Mouse (Mus musculus) 3134 (cell line): Measurements from ENCODE around the gene Hcrt.
"Not testable (repeated sequence)": the region's sequence is repeated elsewhere in the genome, so short reads cannot be mapped to it uniquely, and the experiment has no call there.

ENCODE experiments used
- DNase-seq: peaks from one replicate; pipeline ENCODE4 v3.0.0-alpha.2; 2011; ENCODE audit warnings: low spot score; ENCODE audit not compliant: insufficient read length; ENCODE audit errors: extremely low read depth

Gene Hcrt

DNA sequence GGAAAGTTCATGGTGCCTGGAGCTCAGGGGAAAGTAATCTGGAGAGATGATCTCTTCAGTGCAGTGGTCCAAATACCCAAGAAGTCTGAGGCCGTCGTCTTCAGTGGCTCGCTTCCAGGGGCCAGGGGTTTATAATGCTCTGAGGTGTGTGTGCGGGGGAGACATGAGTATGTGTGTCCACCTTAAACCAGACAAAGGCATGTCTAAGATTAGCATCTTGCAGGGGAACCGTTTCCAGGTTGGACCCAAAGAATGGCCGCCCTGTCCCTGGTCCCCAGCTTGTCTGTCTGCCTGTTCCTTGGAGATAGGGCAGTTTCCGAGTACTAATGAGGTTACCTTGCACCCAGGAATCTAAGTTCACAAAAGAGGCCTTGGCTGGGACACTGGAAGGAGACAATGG is at the start of gene Hcrt:
Gene Hcrt (minus strand): TSS at position 101 of the 400 bp plus-strand sequence.
- no peak for DNase-seq

DNA sequence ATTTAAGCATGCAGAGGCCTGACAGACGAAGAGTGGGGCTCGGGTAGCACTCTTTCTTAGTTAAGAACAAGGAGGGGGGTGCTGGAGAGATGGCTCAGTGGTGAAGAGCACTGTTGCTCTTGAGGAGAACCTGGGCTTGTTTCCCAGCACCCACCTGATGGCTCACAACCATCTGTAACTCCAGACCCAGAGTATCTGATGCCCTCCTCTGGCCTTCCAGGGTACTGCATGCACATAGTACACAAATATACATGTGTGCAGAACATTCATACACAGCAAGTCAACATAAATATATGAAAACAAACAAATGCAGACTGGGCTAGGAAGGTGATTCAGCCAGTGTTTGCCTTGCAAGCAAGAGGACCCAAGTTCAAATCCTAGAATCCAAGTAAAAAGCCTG is 48.4 kb upstream of the Hcrt start:
- no peak for DNase-seq

DNA sequence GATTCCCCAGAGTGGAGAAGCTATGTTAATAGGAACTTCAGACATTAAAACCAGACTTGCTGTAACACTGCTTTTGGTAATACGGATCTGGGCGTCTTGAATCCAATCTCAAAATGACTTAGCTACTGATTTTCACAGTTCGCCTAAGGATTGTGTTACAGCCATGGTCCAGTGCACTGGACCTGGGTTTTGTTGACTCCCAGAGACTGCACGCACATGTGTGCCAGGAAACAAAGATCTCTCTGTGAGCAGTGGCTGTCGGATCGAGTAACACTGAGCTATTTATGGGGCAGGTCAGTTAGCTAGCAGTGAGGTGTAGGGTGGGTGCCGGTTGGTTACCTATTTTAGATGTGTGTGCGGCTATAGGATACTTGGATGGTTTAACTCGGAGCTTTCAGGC is 47.8 kb upstream of the Hcrt start:
- no peak for DNase-seq

DNA sequence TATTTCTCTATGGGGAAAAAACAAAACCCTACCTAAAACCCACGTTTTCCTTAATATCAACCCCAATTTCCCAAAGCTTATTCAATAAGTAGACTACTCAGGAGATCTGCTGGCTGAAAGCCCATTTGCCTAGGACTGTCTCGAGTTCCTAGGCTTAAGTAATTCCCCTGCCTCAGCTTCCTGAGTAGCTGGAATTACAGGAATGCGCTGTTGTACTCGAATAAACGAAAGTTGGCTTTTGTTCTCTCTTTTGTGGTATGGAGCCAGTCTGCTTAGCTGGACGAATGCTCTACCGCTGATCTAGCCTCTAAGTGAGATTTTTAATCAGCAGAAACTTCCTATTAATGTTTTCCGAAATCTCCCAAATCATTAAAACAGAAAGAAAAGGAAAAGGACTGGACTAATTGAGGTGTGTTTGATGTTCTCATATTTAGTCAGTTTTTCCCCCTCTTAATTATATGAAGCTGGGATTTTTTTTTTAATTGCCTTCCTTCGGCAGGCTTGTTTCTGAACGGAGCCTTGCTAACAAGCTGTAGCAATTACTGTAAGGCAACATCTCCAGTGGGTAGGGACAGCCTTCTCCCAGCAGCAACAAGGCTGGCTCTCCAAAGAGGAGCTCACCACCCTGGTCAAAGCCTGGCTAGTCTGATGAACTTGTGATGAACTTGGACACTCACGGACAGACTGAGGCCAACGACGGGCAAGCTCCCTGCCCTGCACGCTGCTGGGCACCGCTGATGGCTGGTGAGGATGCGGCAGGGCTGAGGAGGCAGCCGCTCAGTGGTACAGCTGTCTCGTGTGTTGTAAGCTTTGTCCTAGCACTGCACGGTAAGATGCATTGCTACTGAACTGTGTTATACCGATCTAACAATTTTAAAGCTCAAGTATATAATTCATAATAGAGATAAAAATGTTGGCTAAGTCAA is 43.9 kb upstream of the Hcrt start:
- no peak for DNase-seq

DNA sequence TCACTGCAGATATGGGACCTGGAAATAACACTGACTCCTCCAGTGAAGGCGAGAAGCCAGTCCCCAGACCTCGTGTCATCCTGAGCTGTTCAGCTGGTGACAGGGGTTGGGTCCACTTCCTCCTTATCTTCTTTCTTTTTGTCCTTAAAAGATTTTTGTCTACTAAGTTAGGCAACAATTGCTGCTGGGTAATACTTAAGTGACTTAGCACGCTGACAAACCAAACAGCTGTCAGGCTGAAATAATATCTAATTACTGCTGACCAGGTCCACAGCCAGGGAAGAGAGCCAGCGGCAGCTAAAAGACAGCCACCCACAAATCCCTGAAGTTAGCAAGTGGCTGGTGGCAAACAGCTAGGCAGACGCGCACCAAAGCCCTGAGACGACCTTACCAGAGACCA is 42.8 kb upstream of the Hcrt start:
- no peak for DNase-seq

DNA sequence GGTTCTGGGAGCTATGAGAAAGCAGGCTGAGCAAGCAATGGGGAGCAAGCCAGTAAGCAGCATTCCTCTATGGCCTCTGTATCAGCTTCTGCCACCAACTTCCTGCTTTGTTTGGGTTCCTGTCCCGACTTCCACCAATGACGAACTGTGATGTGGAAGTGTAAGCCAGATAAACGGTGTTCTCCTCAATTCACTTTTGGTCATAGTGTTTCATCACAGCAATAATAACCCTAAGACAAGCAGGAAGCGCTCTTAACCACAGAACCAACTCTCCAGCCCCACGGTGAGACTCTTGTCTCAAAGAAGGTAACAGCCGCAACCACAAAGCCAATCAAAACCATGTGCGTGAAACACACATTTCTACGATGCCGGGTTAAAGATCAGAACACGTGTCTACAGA is 41.7 kb upstream of the Hcrt start:
- no peak for DNase-seq

DNA sequence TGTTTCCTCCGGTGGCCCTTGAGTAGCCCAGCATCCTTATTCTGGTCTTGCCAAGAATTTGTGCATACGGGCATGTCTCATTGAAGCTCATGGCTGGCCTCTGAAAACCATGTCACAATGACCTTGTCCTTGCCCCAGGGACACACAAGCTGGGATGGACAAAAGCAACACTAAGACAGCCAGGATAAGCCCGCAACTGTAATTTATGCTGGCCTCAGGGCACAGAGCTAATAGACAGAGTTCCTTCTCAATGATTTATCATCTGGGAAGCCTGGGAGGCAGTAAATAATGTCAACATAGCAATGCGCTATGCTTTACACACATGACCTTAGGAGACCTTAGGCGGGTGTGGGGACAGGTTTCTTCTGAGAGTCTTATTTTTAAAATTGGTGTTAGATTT is 36.7 kb upstream of the Hcrt start:
- DNase-seq, result no peak

DNA sequence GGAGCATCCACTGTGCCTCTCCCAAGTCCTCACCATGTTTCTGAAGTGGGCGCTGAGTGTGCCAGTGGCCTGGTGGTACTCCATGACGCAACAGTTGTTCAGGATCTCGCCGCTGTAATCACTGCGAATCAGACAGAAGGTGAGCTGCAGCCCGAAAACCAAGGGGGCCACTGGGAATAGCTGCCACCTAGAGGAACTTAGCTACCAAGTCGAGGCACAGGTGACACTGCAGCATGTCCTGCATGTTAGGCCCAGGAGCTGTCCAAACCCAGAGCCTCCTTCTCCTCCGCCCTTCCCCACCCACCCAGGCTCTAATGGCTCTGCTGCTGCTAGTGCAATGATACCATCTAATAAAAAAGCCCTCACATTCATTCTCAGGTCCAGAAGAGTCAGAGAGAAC is 33.9 kb upstream of the Hcrt start:
- DNase-seq, result no peak

DNA sequence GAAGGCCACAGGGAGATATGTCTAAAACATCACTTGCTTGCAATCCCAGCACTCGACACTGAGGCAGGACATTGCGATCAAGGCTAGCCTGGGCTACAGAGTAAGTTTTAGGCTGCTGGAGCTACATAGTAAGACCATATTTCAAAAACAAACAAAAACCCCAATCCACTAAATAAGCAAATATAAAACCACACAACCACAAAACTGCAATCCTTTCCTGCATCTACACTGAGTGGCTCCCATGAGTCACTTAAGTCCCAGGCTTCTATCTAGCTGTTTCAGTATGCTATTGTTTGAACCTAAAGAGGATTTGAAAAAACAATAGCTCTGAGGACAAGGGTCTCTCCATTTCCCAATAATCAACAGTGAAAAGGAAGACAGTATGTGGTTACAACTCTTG is 32.7 kb upstream of the Hcrt start:
- DNase-seq, result no peak

DNA sequence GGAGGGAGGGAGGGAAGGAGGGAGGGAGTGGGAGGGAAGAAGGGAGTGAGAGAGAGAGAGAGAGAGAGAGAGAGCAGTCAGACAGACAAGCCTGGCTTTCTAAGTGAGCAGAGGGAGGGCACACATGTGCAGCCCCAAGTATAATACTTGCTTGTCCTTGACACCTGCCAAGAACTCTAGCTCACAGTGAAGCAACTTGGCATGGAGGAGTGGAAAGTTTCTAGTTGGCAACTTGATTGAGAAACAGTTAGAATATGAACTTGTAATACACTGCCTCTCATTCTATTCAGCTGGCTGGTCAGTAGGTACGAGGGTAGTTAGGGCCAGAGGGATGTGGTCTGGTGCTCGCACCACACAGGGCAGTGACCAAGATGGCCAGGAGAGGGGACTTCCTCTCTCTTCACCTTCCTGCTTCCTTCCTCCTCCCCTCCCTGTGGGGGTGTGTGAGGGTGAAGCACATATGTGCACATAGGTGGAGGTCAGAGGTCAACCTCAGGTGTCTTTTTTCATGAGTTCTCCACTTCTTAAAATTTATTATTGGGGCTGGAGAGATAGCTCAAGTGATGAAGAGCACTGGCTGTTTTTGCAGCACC is 28.8 kb upstream of the Hcrt start:
- no peak for DNase-seq

DNA sequence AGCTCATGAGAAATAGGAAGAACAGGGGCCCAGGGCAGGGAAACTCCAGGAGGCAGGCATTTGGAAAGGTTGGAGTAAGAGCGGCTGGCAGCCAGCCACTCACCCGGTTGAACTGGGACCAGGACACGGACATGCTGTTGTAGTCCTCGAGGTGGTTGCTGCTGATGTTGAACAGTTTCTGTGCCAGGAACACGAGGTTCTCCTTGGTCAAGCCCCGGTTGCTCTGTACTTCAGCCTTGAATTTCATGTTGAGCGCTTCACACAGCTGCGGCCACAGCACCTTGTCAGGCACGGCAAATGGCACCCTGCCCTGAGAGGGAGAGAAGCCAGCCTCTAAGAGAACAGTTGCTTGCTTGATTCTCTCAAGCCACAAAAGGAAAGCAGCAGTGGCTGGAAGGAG is 27.9 kb upstream of the Hcrt start:
- DNase-seq, result not testable (repeated sequence)

DNA sequence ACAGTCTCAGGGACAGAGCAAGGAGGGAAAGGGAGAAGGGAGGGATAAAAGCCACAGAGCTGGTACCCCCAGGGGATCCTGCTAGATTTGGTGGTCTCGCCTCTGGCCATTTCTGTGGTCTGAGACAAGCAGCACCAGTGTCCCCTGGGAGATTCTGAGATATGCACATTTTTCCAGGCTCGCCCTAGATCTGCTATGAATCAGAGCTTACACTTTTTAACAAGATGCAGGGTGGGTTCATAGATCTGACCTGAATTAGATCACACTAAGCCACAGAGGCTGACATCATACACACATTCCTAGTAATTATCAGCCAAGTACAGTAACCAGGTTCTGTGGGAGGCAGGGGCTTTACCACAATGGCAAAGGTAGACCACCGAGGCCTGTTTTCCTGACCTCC is 27.0 kb upstream of the Hcrt start:
- DNase-seq, result no peak

DNA sequence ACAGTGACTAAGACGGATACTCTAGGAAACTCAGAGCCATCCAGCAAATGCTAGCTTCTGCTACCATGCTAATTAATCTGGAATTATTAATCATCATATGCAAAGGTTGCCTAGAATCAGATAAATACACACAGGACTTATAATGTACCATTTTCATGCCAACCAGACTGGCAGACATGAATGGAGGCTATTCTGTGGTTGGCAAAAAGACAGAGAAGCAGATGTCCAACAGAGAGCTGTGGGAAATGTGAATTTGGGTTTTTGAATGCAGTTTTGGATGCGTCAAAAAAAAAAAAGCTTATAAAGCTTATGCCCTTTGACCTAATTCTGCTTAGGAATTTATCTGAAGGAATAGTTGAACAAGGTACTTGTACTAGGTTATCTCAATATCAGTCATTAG is 23.0 kb upstream of the Hcrt start:
- DNase-seq, result no peak

DNA sequence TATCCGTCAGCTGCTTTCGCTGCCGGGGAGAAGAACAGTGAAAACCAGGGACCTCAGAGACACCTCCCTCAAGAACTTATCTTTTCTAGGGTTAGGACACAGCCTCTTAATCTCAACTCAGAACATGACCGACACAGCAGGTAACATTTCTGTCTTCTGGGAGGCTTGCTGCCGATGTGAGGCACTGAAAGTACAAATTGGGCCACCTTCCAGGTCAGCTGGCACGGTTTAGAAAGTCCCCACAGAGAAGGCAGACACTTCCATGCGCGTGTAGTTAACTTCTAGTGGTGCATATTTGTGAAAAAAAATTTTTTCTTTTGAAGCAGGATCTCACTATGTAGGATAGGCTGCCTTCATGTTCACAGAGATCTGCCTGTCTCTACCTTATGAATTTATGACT is 21.6 kb upstream of the Hcrt start:
- DNase-seq, result no peak

DNA sequence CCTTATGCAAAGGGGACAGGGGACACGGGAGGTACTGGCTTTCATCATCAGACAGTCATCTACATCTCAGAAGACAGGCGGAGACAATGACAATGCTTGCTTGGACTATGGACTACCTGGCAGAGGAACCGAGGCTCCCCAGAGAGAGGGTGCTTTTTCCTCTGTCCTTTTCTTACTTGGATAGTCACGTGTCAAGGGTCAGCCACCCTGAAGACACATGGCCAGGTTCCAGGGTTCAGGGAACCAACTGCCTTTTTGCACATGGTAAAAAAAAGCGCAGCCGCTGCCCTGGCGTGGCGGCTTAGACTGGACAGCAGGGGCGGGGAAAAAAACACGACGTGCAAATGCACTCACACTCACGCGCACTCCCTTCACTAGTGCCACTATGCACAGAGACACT is 19.8 kb upstream of the Hcrt start:
- no peak for DNase-seq

DNA sequence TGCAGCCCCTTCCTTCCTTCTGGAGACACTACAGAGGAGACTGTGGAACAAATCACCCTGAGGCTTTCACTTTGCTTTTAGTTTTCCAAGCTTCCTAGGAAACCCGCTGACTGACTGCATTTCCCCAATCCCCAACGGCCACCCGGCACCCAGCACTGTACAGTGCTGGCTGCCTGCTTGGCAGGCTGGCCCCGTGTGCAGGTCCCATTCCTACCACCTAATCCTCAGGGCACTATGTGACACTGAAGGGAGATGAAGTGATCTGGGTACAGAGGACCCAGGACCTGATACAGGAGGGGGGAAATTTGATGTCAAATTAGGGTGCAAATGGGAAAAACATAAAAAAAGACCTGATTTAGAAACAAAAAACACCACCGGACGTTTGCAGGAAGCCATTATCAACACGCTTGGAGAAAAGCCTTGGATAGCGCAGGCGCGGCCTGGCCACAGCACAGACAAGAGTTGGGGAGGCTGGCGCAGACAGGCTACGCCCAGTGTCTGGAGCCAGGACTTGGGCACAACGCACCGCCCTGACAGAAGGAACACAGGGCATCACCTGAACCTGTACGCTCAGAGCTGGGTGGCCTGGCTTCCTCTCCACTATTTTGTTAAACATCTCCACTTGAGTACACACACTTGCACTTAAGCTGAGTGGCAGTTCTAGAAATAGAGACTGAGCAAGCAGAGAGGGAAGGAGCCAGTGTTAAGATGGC is 19.2 kb upstream of the Hcrt start:
- DNase-seq, result no peak

DNA sequence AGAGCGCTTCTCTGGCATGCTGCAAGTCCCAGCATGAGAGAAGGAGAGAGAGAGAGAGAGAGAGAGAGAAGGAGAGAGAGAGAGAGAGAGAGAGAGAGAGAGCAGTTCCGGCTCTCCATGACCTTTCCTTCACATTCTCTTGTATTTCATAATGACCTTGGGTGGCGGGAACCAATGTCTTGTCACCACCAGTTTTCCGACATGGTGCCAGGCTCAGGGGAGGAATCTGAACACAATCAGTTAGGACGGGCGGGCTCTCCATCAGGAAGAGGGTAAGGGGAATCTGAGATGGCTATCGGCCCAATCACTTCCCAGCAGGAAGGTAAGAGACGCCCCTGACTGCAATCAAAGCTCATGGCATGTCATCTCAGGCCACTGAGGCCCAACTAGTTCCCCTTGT is 17.5 kb upstream of the Hcrt start:
- no peak for DNase-seq

DNA sequence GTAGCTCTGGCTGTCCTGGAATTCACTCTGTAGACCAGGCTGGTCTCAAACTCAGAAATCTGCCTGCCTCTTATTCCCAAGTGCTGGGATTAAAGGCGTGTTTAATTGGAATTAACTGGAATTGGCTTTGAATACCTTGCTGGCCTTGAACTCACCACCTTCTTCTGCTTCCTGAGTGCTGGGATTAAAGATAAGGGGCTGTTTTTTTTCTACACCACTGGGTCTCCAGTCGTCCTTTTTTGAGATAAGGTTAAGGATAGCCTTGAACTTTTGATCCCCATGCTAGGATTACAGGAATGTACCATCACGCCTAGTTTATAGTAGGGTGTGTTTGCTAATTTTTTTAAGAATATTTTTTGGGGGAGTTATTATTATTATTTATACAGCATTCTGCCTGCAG is 15.3 kb upstream of the Hcrt start:
- DNase-seq, result no peak

DNA sequence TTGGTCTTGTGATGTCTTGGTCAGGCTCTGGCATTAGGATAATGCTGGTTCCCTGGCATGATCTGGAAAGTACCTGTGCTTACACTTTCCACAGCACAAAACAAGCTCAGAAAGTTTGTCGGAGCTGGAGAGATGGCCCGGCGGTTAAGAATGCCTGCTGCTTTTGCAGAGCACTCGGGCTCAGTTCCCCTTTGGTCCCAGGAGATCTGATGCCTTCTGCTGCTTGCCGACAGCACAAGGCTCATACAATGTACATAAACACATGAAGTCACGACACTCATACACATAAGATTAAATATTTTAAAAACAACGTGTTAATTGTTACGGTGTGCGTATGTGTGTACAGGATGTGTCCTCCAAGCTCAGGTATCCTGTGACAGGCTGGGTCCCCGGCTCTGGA is 13.2 kb upstream of the Hcrt start:
- no peak for DNase-seq

DNA sequence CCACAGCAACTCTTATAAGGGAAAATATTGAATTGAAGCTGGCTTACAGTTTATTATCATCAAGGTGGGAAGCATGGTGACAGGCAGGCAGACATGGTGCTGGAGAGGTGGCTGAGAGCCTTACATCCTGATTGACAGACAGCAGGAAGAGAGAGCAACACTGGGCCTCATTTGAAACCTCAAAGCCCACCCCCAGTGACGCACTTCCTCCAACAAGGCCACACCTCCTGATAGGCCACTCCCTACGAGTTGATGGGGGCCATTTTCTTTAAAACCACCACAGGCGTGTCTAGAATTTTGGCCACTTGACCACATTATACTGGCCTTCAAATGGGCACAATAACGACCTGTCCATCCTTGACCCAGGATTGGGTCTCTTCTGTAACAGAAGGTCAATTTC is 11.5 kb upstream of the Hcrt start:
- DNase-seq, result no peak

DNA sequence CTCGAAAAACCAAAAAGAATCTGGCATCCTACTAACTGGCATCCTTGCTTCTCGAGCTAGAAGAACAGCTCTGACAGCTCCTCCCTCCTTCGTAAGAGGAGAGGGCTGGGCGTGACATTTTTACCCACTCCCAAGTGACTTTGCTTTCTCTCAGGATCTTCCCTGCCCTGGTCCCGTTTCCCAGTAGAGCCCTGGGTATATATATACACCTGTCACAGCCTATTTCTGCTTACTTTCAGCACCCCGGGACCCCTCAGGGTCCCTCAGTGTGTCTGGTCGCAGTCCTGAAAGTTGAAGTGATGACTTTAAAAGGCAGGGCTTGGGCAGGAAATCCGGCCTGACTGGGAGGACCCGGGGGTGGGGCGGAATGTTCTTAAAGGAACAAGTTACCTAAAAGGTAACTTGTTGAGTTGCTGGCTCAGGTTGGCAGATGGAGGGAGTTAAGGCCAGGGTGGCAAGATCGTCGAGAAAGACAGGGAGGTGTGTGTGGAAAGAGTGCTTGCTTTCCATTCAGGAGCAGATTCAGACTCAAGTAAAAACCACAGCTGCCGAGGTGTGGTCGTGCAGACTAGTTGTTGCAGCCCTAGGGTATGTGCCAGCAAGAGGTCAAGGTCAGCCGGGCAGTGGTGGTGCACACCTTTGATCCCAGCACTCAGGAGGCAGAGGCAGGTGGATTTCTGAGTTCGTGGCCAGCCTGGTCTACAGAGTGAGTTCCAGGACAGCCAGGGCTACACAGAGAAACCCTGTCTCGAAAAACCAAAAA is 8.1 kb upstream of the Hcrt start, which contains the start of gene Ghdc:
Gene Ghdc (minus strand): TSS at position 312 of the 763 bp plus-strand sequence.
- peak; percentile 80 for DNase-seq
